Mouse (Mus musculus) intestine, postnatal 0 days (tissue): Measurements from ENCODE around the gene Pelp1. TPM values are rescaled to one million over a fixed set of nuclear protein-coding genes. Genes with fewer than 3 reads are reported as not detected.
A peak's percentile ranks its signal among the peaks of the same experiment; 100 is the strongest.
"Not testable (repeated sequence)": the region's sequence is repeated elsewhere in the genome, so short reads cannot be mapped to it uniquely, and the experiment has no call there.

Experiments
- ATAC-seq: fragments of 200-750 bp; cut with Nextera tagmentation; 2 replicates; pipeline ENCODE4 v1.8.0; 2017; ENCODE audit warnings: mild to moderate bottlenecking, moderate TSS enrichment, moderate library complexity
- H3K27ac ChIP-seq: fragments of 300-500 bp; sonication (generic); 2 replicates; pipeline ENCODE4 v1.5.1; 2014; ENCODE audit warnings: mild to moderate bottlenecking, low read depth, low read length, moderate library complexity
- H3K27me3 ChIP-seq: fragments of 300-500 bp; sonication (generic); replicated peaks from 2 replicates; pipeline ENCODE4 v1.6.1; 2014; ENCODE audit warnings: low read length, mixed read lengths; ENCODE audit not compliant: control insufficient read depth, insufficient read depth
- H3K36me3 ChIP-seq: fragments of 300-500 bp; sonication (generic); 2 replicates; pipeline ENCODE4 v1.6.1; 2014; ENCODE audit warnings: mild to moderate bottlenecking, moderate library complexity; ENCODE audit not compliant: control insufficient read depth, insufficient read depth
- H3K4me1 ChIP-seq: fragments of 300-500 bp; sonication (generic); replicated peaks from 2 replicates; pipeline ENCODE4 v1.6.1; 2014; ENCODE audit warnings: antibody characterized with exemption, low read length, mixed read lengths; ENCODE audit not compliant: control insufficient read depth, insufficient read depth
- H3K4me2 ChIP-seq: fragments of 300-500 bp; sonication (generic); replicated peaks from 2 replicates; pipeline ENCODE4 v1.6.1; 2014; ENCODE audit warnings: low read depth, mild to moderate bottlenecking, moderate library complexity
- H3K4me3 ChIP-seq: fragments of 300-500 bp; sonication (generic); 2 replicates; pipeline ENCODE4 v1.5.1; 2014; ENCODE audit warnings: low read depth, low read length
- H3K9ac ChIP-seq: fragments of 300-500 bp; sonication (generic); 2 replicates; pipeline ENCODE4 v1.6.1; 2014; ENCODE audit warnings: mild to moderate bottlenecking, low read depth, low read length
- H3K9me3 ChIP-seq: fragments of 300-500 bp; sonication (generic); 2 replicates; pipeline ENCODE4 v1.6.1; 2016; ENCODE audit warnings: mixed run types; ENCODE audit not compliant: control insufficient read depth
- CTCF ChIP-seq: sonication (generic); IDR thresholded peaks from 2 replicates; pipeline ENCODE4 v1.5.1; 2016; ENCODE audit warnings: low read depth, mild to moderate bottlenecking, control low read depth, antibody characterized with exemption, moderate library complexity
- WGBS: fragments of 180-500 bp; shearing (Covaris S2); extraction: QIAGEN DNeasy Blood & Tissue Kit; methylation state at CpG from one replicate; pipeline ENCODE4 v1.1.7; 2014; 5-methylcytosine and 5-hydroxymethylcytosine counted together
- polyA plus RNA-seq: library from polyadenylated mRNA; unstranded; fragments of >200 nt; fragmentation: Nextera tagmentation; extraction: Ambion mirVana; gene quantifications from 2 replicates; pipeline ENCODE4 v1.2.1, GENCODE M21; 2015

Pelp1 gene
- polyA plus RNA-seq, 1 experiment from 2014 or later = 9.5 TPM

GRCm38 (mm10) chr11:70374302-70374701 lies 35.5 kb downstream of the Pelp1 start:
- no peak overlapping the region for H3K4me2 ChIP-seq
- H3K9ac ChIP-seq = no peak overlapping the region
- H3K9me3 ChIP-seq = no peaks in the 10 kb centered on the region
- H3K27me3 ChIP-seq = no peaks in the 10 kb centered on the region
- no peaks in the 10 kb centered on the region for H3K36me3 ChIP-seq
- no peak overlapping the region for H3K4me3 ChIP-seq
- H3K4me1 ChIP-seq = no peaks in the 10 kb centered on the region
- TF ChIP-seq CTCF = no peak
- ATAC-seq = no peak
- 84% methylated on average over 3 of the region's 3 CpGs for WGBS
- H3K27ac ChIP-seq = no peak overlapping the region

GRCm38 (mm10) chr11:70372849-70373557 lies 36.8 kb downstream of the Pelp1 start:
- Histone ChIP-seq H3K9ac (no peak overlapping the region), H3K27ac (no peak overlapping the region), H3K4me3 (no peak overlapping the region), H3K4me2 (no peak overlapping the region), H3K36me3 (no peaks in the 10 kb centered on the region), H3K9me3 (no peaks in the 10 kb centered on the region), H3K27me3 (no peaks in the 10 kb centered on the region), H3K4me1 (no peaks in the 10 kb centered on the region)
- ATAC-seq = no peak
- TF ChIP-seq CTCF = no peak
- 43% methylated on average over 7 of the region's 7 CpGs for WGBS

GRCm38 (mm10) chr11:70372396-70372795 lies 37.4 kb downstream of the Pelp1 start:
- no peak for TF ChIP-seq CTCF
- Histone ChIP-seq H3K9ac (no peak overlapping the region), H3K36me3 (no peaks in the 10 kb centered on the region), H3K9me3 (no peaks in the 10 kb centered on the region), H3K27me3 (no peaks in the 10 kb centered on the region), H3K4me2 (no peak overlapping the region), H3K4me3 (no peak overlapping the region), H3K27ac (no peak overlapping the region), H3K4me1 (no peaks in the 10 kb centered on the region)
- ATAC-seq = no peak

GRCm38 (mm10) chr11:70368626-70369025 lies 41.2 kb downstream of the Pelp1 start:
- H3K4me1 ChIP-seq, H3K4me2 ChIP-seq, H3K36me3 ChIP-seq, H3K27ac ChIP-seq, H3K9ac ChIP-seq, H3K9me3 ChIP-seq, ATAC-seq, H3K4me3 ChIP-seq, H3K27me3 ChIP-seq: not testable (repeated sequence)
- 71% methylated on average over 2 of the region's 2 CpGs for WGBS

- H3K36me3 ChIP-seq = not testable (repeated sequence)
These were observed 42.1 kb downstream of the Pelp1 start for GRCm38 (mm10) chr11:70367701-70368100.

GRCm38 (mm10) chr11:70351868-70352267 lies 58.0 kb downstream of the Pelp1 start, which contains the start of gene Alox15:
Alox15 (minus strand) TSS chr11:70352031.
- under 1% methylated on average over 19 of the region's 19 CpGs for WGBS
- no peak for ATAC-seq
- peak within 1 kb of the TSS; percentile 37 for H3K4me3 ChIP-seq
- no peaks in the 10 kb centered on the region for H3K9me3 ChIP-seq
- peaks cover 32% of the 10 kb centered on the region for H3K27me3 ChIP-seq
- no peak within 1 kb of the TSS for H3K27ac ChIP-seq
- peak within 1 kb of the TSS; percentile 63 for H3K4me2 ChIP-seq
- H3K36me3 ChIP-seq = no peaks in the 10 kb centered on the region
- TF ChIP-seq CTCF = no peak
- no peak within 1 kb of the TSS for H3K9ac ChIP-seq
- H3K4me1 ChIP-seq = no peaks in the 10 kb centered on the region

More at GRCm38 (mm10) chr11:70367701-70368100, 42.1 kb downstream of the Pelp1 start:
- not testable (repeated sequence) for H3K4me1 ChIP-seq, H3K9me3 ChIP-seq, H3K9ac ChIP-seq, H3K27ac ChIP-seq, H3K27me3 ChIP-seq, ATAC-seq, H3K4me3 ChIP-seq, H3K4me2 ChIP-seq
- 77% methylated on average over 6 of the region's 6 CpGs for WGBS

- no peaks in the 10 kb centered on the region for H3K4me1 ChIP-seq
- peaks cover 32% of the 10 kb centered on the region for H3K27me3 ChIP-seq
- no peak overlapping the region for H3K9ac ChIP-seq
- no peak overlapping the region for H3K27ac ChIP-seq
- WGBS = 83% methylated on average over 9 of the region's 9 CpGs
- ATAC-seq = no peak
- no peaks in the 10 kb centered on the region for H3K36me3 ChIP-seq
- H3K4me3 ChIP-seq = no peak overlapping the region
- TF ChIP-seq CTCF = no peak
- no peak overlapping the region for H3K4me2 ChIP-seq
- no peaks in the 10 kb centered on the region for H3K9me3 ChIP-seq
These were observed 61.2 kb downstream of the Pelp1 start for GRCm38 (mm10) chr11:70348630-70349029.
